Mouse (Mus musculus) heart, embryonic 14.5 days (tissue): ENCODE data around the gene Lag3. TPM values are rescaled to one million over a fixed set of nuclear protein-coding genes. Genes with fewer than 3 reads are reported as not detected.

Experiments
- ATAC-seq: fragments of 200-750 bp; cut with Nextera tagmentation; 2 replicates; pipeline ENCODE4 v1.8.0; 2017; ENCODE audit warnings: low read depth, moderate TSS enrichment; ENCODE audit not compliant: insufficient number of reproducible peaks, insufficient read depth, low FRiP score
- H3K27ac ChIP-seq, 2 experiments: fragments of 200-500 bp in 1 of 2; fragments of 300-500 bp in 1 of 2; sonication (generic) in 1 of 2; replicated peaks in 1 of 2; 2 replicates each; pipeline ENCODE4 v1.5.1; 2012 to 2014; ENCODE audit warnings: low read depth in 2 of 2, low read length in 2 of 2, control low read depth in 1 of 2, mild to moderate bottlenecking in 1 of 2, mixed read lengths in 1 of 2; ENCODE audit not compliant: control insufficient read depth in 1 of 2, insufficient read depth in 1 of 2
- H3K27me3 ChIP-seq: fragments of 300-500 bp; sonication (generic); 2 replicates; pipeline ENCODE4 v1.6.1; 2014; ENCODE audit warnings: mild to moderate bottlenecking, low read length, control low read depth; ENCODE audit not compliant: control insufficient read depth, insufficient read depth
- H3K36me3 ChIP-seq: fragments of 300-500 bp; sonication (generic); 2 replicates; pipeline ENCODE4 v1.6.1; 2014; ENCODE audit warnings: mild to moderate bottlenecking, control low read depth, low read length, mixed read lengths; ENCODE audit not compliant: control insufficient read depth, insufficient read depth
- H3K4me1 ChIP-seq, 2 experiments: fragments of 200-500 bp in 1 of 2; fragments of 300-500 bp in 1 of 2; sonication (generic) in 1 of 2; 2 replicates each; pipeline ENCODE4 v1.6.1; 2012 to 2014; ENCODE audit warnings: low read length in 2 of 2, control low read depth in 1 of 2, mixed read lengths in 1 of 2; ENCODE audit not compliant: control insufficient read depth in 2 of 2, insufficient read depth in 2 of 2
- H3K4me2 ChIP-seq: fragments of 300-500 bp; sonication (generic); 2 replicates; pipeline ENCODE4 v1.6.1; 2014; ENCODE audit warnings: mild to moderate bottlenecking, low read length
- H3K4me3 ChIP-seq, 2 experiments: fragments of 200-500 bp in 1 of 2; fragments of 300-500 bp in 1 of 2; sonication (generic) in 1 of 2; 2 replicates each; pipeline ENCODE4 v1.5.1; 2012 to 2014; ENCODE audit warnings: low read length in 2 of 2, mild to moderate bottlenecking in 2 of 2, control low read depth in 1 of 2, low read depth in 1 of 2, moderate library complexity in 1 of 2; ENCODE audit not compliant: control insufficient read depth in 1 of 2, insufficient read depth in 1 of 2
- H3K9ac ChIP-seq: fragments of 300-500 bp; sonication (generic); 2 replicates; pipeline ENCODE4 v1.6.1; 2014; ENCODE audit warnings: mild to moderate bottlenecking, low read length
- H3K9me3 ChIP-seq: fragments of 300-500 bp; sonication (generic); 2 replicates; pipeline ENCODE4 v1.6.1; 2016; ENCODE audit warnings: low read length, control low read depth; ENCODE audit not compliant: control insufficient read depth
- WGBS: fragments of 180-500 bp; shearing (Covaris S2); extraction: QIAGEN DNeasy Blood & Tissue Kit; methylation state at CpG from one replicate; pipeline ENCODE4 v1.1.7; 2014; 5-methylcytosine and 5-hydroxymethylcytosine counted together
- polyA plus RNA-seq: library from polyadenylated mRNA; unstranded; fragments of >200 nt; fragmentation: Nextera tagmentation; extraction: Ambion mirVana; gene quantifications from 2 replicates; pipeline ENCODE4 v1.2.1, GENCODE M21; 2014

Lag3 gene
- polyA plus RNA-seq, 1 experiment from 2014 or later = 1.00 TPM

GRCm38 (mm10) chr6:124920318-124921085 lies 9.0 kb upstream of the Lag3 start:
- Histone ChIP-seq H3K9me3 (no peaks in the 10 kb centered on the region), H3K9ac (peak overlapping the region; percentile 42), H3K4me1 (peaks cover 33 to 44% of the 10 kb centered on the region in 2 experiments), H3K27ac (peak overlapping the region; percentile 99 to 100), H3K4me2 (peak overlapping the region; percentile 97), H3K36me3 (peaks cover under 1% of the 10 kb centered on the region; the same call in 1 of the 2 replicates), H3K4me3 (peak overlapping the region in 1 of 2 experiments; percentile 27; a peak in 1 of 4 replicates), H3K27me3 (no peaks in the 10 kb centered on the region)
- WGBS = 36% methylated on average over 9 of the region's 9 CpGs
- no peak for ATAC-seq

DNA sequence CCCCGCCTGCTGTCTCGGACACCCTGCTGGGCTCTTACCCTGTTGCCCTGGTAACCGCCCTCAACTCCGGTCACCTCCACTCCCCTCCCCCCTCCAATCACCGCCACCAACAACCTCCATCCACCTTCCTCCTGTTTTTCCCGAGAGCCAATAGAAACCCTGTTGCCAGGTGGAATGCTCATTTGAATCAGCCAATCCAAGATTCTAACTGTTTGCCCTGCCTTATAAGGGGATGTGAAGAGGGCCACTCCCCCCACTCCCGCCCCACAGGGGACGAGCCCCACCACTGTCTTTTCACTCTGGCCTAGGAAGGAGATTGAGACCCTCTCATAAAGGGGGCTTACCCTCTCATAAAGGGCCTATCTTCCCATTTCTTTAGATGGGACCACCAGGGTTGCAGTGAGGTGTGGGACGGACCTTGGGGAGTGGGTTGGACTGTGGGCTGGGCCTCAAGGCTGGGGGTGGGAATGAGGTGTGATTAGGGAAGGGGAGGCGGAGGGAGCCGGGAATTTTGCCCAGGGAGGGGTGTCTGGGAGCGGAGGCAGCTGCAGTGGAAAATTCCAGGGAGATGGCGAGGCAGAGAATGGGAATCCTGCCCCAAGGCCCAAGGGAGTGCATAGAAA lies 8.3 kb upstream of the Lag3 start, which contains the start of gene Ptms:
TSS of gene Ptms (minus strand) at position 409 of the 623 bp plus-strand sequence.
- Histone ChIP-seq H3K9ac (peak within 1 kb of the TSS; percentile 52), H3K9me3 (no peaks in the 10 kb centered on the region), H3K36me3 (peaks cover 5% of the 10 kb centered on the region), H3K4me2 (peak within 1 kb of the TSS; percentile 97), H3K4me1 (peaks cover 33 to 44% of the 10 kb centered on the region in 2 experiments), H3K27me3 (no peaks in the 10 kb centered on the region), H3K4me3 (peak within 1 kb of the TSS; percentile 27 to 43), H3K27ac (peak within 1 kb of the TSS; percentile 99 to 100)
- peak; percentile 79 for ATAC-seq
- WGBS = 2% methylated on average over 13 of the region's 13 CpGs

GRCm38 (mm10) chr6:124918890-124919627 lies 7.6 kb upstream of the Lag3 start:
- Histone ChIP-seq H3K4me2 (peak overlapping the region; percentile 97), H3K4me1 (peaks cover 35 to 47% of the 10 kb centered on the region in 2 experiments), H3K27me3 (no peaks in the 10 kb centered on the region), H3K9ac (peak overlapping the region; percentile 100), H3K27ac (peak overlapping the region; percentile 99 to 100), H3K4me3 (peak overlapping the region in 1 of 2 experiments; percentile 98; a peak in 2 of 4 replicates), H3K9me3 (no peaks in the 10 kb centered on the region), H3K36me3 (peaks cover 13% of the 10 kb centered on the region)
- ATAC-seq = no peak
- 29% methylated on average over 13 of the region's 14 CpGs for WGBS

GRCm38 (mm10) chr6:124918331-124918690 lies 6.8 kb upstream of the Lag3 start:
- Histone ChIP-seq H3K36me3 (peaks cover 20% of the 10 kb centered on the region), H3K9ac (peak overlapping the region; percentile 100), H3K9me3 (no peaks in the 10 kb centered on the region), H3K4me1 (peaks cover 35 to 47% of the 10 kb centered on the region in 2 experiments), H3K27me3 (no peaks in the 10 kb centered on the region), H3K4me2 (peak overlapping the region; percentile 97), H3K4me3 (peak overlapping the region; percentile 82 to 98), H3K27ac (peak overlapping the region; percentile 99 to 100)
- WGBS = 14% methylated on average over 7 of the region's 7 CpGs
- ATAC-seq = no peak

DNA sequence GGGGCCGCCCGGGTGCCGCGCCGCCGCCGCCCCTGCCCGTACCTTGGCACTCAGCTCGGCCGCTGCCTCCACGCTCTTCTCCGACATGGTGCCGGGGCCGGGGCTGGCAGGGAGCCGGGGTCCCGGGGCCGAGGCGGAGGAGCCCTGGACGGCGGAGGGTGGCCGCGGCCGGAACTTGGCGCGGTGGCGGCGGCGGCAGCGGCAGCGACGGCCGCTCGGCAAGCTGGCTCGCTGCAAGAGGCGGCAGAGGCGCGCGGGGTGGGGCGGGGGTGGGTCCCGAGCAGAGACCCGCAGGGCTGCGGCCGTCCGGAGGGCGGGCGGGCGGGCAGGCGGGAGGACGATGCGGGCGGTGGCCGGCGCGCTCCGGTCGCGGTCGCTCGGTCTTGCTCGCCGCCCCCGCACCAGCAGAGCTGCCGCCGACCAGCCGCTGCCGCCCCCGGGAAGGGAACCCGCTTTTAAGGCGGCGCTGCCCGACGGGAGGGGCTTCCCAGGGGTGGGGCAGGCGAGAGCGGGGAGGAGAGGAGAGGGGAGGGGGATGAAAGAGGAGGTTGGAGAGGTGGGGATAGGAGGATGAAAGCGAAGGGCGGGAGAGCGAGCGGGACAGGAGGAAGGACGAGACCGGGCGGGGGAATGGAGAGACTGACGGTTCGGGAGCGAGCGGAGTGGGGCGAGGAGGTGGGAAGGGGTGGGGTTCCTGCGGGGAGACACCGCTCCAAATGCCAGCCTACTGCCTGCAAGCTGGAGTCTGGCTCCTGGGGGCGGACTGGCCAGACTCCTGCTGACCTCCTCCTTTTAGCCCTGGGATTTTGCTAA lies 6.2 kb upstream of the Lag3 start:
- Histone ChIP-seq H3K36me3 (peaks cover 25% of the 10 kb centered on the region), H3K27ac (peak overlapping the region; percentile 99 to 100), H3K9ac (peak overlapping the region; percentile 100), H3K4me2 (peak overlapping the region; percentile 97), H3K27me3 (no peaks in the 10 kb centered on the region), H3K4me3 (peak overlapping the region; percentile 82 to 98), H3K4me1 (peaks cover 35 to 47% of the 10 kb centered on the region in 2 experiments), H3K9me3 (no peaks in the 10 kb centered on the region)
- WGBS = under 1% methylated on average over 68 of the region's 89 CpGs
- peak; percentile 71 for ATAC-seq

- Histone ChIP-seq H3K27ac (peak overlapping the region; percentile 93 to 100), H3K4me3 (peak overlapping the region; percentile 82 to 98), H3K36me3 (peaks cover 25% of the 10 kb centered on the region), H3K9me3 (no peaks in the 10 kb centered on the region), H3K4me1 (peaks cover 35 to 48% of the 10 kb centered on the region in 2 experiments), H3K4me2 (peak overlapping the region; percentile 97), H3K27me3 (no peaks in the 10 kb centered on the region), H3K9ac (peak overlapping the region; percentile 100)
- peak; percentile 66 for ATAC-seq
- WGBS = under 1% methylated on average over 25 of the region's 67 CpGs
Observed at GRCm38 (mm10) chr6:124916695-124917517, 5.4 kb upstream of the Lag3 start.
